Mouse (Mus musculus) hematopoietic multipotent progenitor cell, adult 10-12 weeks (in vitro differentiated cells): ENCODE data around the gene Hoxb4. TPM values are rescaled to one million over a fixed set of nuclear protein-coding genes. Genes with fewer than 3 reads are reported as not detected.

ENCODE experiments used
- polyA plus RNA-seq: library from polyadenylated mRNA; stranded (reverse); fragments of >175 nt; gene quantifications from 2 replicates; pipeline ENCODE4 v1.2.3, GENCODE M21; 2012; ENCODE audit warnings: low replicate concordance

Gene Hoxb4
- polyA plus RNA-seq: 4.6 and 20.1 TPM in 2 replicates

DNA sequence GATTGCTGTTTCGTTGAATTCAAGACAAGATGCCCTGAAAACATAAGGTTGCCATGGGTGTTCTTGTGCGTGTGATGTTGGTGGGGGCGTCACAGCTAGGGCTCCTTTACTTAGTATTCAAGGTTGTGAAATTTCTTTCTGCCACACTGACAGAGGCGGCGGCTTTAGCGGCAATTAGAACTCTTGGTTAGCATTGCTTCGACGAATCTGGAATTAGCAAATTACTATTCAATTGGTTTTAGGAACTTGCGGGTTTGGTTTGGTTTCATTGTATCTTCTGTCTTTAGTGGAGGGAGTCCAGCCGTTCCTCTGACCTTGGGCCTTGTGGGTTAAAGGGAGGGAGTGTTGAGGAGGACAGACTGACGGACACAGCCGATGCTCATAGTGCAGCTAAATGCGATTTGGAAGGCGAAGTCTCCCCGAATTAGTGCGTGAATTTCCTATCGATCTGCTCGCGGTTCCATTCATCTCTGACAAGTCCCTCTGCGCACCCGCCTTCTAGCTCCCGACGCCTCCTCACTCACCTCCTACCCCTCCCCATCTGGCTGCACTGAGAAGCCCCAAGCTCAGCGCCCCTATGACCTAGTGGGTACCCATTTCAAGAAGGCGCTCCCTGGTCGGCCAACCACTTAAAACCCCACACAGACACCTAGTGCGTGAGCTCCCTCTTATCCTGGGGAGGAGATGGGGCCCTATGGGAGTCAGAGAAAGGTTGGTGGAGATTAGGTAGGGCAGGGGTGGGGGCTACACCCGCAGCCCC, at the start of gene Hoxb4:
Gene Hoxb4, plus strand, starts transcription at position 660 of the 760 bp plus-strand sequence.

DNA sequence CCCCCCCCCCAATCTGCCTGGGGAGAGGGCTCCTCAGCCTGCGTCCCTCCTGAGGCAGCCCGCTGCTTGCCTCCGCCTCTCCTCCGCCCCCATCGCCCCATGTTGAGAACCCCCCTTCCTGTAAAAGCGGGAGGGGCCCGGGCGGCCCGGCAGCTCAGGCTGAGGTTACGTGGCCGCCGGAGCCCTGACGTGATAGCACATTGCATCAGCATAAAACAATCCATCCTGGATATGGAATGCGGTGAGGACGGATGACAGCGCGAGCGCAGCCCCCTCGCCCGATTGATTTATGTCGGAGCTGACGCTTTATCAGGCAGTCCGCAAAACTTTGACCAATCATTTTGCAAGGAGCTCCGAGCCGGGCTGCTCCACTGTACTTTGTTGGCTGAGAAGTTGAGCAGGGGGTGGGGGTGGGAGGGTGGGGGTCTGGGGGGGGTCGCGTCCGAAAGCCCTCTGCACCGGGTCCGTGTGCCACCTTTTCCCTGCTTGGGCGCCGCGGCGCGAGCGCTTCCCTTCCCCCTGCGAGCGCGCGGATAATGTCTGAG, 47.0 kb upstream of the Hoxb4 start, which contains the start of gene Hoxb9:
Gene Hoxb9, plus strand, starts transcription at position 462 of the 545 bp plus-strand sequence.

DNA sequence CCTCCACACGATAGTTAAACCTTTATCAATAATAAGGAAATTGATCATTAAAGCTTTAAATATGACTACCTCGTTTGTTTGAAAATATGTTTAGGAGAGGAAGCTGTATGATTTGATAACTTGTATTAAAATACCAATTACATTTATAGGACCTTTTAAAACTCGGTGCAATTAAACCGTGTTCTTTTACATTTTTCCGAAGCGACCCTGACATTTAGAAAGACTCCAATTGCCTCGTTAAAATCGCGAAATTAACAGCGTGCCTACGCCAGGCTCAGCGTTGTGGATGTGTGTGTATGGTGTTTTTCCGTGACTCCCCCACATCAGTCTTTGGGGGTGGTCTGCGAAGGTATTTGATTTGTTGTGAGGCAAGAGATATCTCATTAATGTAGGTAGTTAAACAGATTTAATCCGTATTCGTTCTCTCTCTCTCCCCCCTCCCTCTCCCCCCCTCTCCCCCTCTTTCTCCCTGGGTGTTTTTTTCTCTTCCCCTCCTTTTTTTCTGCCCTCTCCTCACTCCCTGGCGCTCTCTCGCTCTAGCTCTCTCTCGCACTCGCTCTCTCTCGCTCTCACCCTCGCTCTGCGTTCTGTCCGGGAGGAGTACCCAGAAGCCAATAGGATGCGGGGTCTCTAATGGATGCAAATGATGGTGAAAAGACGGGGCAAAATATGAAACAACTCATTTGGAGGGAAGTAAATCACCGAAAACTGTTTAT, 36.1 kb upstream of the Hoxb4 start, which contains the start of gene Hoxb8:
Gene Hoxb8, plus strand, starts transcription at position 51 of the 716 bp plus-strand sequence.

DNA sequence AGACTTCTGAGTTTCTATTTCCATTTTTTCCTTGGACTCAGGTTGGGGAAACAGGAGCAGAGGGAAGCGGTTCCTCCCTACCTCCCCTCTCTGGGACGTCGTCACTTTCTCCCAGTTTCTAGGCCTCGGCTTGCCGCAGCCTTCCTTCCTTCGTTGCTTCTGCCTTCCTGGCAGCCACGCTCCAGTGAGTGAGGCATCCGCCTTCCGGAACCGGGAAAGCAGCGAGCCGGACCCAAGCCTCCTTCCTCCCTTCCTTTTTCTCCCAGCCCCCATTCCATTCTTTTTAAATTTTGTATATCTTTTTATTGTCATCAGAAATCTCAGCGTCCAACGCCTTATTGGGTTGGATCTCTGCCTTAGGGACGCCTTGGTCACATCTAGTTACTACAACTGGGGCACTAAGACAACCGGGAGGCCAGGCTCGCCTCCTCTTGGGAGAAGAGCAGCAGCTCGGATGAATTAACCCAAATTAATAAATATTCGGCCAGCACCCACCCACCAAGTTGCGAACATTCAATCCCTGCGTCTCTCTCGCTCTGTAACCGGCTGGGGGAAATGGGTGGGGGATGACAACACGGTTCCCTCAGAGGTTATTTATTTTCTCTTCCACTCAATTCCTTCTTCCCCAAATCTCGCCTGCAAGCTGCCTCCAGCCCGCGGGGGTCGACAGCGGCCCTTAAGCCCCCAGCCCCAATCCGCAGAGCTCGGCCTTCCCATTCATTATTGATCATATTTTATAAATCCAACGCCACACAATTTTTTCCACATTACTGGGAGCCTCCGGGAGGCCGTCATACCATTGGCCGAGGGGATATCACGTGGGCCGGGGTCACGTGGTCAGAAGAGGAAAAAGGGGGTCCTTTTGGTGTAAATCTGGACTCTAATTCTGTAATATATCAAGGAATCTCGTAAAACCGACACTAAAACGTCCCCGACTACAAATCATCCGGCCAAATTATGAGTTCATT, 32.0 kb upstream of the Hoxb4 start, which contains the start of gene Hoxb7:
Gene Hoxb7, plus strand, starts transcription at position 853 of the 968 bp plus-strand sequence.

DNA sequence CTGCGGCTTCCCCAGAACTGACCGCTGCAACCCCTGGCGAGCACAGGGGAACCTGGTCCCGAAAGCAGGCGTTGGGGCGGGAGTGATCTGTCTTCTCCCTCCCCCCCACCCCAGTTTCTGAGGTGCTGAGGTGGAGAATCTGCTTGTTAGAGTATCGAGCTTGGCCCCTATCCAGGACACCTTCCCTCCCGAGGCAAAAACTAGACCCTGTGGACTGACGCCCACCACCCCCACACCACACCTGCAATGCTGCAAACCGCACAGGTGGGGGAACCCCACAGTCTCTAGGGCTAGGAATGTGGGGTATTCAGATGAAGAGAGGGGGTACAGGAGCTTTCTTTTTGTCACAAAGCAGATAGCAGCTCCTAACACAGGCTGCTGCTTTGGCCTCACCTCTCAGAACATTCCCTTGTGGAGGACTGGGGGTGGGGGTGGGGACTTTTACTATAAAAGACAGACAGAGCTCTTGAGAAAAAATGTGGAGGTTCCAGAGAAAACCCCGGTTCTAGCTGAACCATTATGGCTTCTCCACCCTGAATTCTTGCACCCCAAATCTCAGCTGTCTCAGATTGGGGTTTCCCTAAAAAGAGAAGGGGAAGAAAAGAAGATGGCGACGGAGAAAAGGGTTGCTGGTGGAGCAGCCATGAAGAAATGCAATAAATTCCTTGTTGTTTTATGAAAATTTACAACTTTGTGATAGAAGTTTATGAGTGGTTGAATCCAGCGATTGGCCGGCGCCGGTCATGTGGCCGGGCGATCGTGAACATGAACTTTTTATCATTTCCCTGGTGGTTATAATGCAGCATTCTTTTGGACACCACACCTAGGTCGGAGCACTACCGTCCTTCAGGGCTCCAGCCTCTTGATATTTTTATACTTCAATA, 26.1 kb upstream of the Hoxb4 start, which contains the start of gene Hoxb6:
Gene Hoxb6, plus strand, starts transcription at position 796 of the 884 bp plus-strand sequence.

DNA sequence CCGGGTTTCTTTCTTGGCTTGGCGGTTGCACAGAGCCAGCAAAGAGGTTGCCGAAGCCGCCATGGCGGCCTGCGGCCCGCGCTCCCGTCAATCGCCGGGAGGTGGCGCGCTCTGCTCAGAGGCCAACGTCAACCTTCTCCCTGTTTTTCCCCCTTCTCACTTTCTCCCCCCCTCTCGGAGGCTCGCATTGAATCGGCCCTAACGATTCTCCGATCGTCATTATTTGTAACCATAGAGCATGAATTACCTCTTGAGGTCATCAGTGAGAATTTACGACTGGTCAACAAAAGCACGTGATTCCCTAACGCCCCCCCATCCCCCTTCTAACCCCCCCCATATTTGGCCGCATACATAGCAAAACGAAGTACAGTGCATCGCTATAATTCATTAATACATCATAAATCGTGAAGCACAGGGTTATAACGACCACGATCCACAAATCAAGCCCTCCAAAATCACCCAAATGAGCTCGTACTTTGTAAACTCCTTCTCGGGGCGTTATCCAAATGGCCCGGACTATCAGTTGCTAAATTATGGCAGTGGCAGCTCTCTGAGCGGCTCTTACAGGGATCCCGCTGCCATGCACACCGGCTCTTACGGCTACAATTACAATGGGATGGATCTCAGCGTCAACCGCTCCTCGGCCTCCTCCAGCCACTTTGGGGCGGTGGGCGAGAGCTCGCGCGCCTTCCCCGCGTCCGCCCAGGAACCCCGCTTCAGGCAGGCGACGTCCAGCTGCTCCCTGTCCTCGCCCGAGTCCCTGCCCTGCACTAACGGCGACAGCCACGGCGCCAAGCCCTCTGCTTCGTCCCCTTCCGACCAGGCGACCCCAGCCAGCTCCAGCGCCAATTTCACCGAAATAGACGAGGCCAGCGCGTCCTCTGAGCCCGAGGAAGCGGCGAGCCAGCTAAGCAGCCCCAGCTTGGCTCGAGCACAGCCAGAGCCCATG, 14.6 kb upstream of the Hoxb4 start, which contains the start of gene Hoxb5:
Gene Hoxb5, plus strand, starts transcription at position 186 of the 949 bp plus-strand sequence.

DNA sequence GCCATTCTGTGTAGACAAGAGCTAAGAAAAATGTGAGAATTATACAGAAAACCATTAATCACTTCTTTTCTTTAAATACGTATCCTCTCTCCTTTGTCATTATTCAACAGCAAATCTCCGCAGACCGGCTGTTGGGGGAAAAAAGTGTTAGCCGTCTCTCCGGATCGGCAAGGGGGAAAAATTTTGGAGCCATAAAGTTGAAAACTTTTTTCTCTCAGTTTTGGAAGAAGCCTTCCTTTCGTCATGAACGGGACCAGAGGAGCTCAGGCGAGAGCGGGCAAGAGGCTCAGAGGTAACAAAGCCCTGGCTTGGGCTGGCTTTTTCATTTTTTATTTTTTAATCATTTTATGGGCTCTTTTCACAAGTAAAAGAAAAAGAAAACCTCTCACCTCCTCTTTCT, 5.1 kb downstream of the Hoxb4 start, which contains the start of gene Hoxb3:
Gene Hoxb3, plus strand, starts transcription at position 173 of the 400 bp plus-strand sequence.

DNA sequence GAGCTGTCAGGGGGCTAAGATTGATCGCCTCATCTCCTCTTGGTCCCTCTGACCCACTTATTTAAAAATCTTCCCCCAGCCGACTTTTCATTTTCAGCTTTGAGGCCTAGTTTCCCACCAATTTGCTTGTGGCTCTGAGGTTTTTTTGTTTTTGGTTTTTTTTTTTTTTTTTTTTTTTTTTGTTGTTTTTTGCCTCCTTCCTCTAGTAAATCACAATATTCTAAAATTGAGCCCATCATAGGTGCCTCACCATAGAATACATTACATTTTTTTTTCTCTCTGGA, 32.2 kb downstream of the Hoxb4 start, which contains the start of gene Hoxb2:
Gene Hoxb2, plus strand, starts transcription at position 185 of the 284 bp plus-strand sequence.

DNA sequence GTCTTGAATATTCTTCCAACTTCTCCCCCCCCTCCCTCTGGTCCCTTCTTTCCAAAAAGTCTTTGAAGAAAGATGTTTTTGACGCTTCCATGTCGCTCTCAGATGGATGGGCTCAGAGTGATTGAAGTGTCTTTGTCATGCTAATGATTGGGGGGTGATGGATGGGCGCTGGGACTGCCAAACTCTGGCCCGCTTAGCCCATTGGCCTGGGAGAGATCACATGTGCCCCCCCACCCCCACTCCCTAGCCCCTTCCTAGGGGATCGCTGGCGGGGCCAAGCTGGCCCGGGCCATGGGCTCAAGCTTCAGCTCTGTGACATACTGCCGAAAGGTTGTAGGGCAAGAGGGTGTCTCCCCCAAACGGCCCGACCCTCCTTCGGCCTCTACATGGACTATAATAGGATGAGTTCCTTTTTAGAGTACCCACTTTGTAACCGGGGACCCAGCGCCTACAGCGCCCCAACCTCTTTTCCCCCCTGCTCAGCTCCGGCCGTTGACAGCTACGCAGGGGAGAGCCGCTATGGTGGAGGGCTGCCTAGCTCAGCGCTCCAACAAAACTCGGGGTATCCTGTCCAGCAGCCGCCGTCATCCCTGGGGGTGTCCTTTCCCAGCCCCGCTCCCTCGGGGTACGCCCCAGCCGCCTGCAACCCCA, 47.5 kb downstream of the Hoxb4 start, which contains the start of gene Hoxb1:
Gene Hoxb1, plus strand, starts transcription at position 312 of the 651 bp plus-strand sequence.

Other genes with a start within 250 kb of the Hoxb4 start
- gene Atp5g1, start 242.6 kb upstream of the Hoxb4 start, polyA plus RNA-seq: 14.0 and 158 TPM in 2 replicates
- not detected in 2 replicates for gene Calcoco2, start 206.3 kb upstream of the Hoxb4 start, polyA plus RNA-seq
- not detected in 2 replicates for gene Ttll6, start 184.5 kb upstream of the Hoxb4 start, polyA plus RNA-seq
- gene Hoxb13, start 124.0 kb upstream of the Hoxb4 start, polyA plus RNA-seq: not detected in 2 replicates
- gene Hoxb9, start 46.8 kb upstream of the Hoxb4 start, polyA plus RNA-seq: not detected in 2 replicates
- gene Hoxb8, start 36.4 kb upstream of the Hoxb4 start, polyA plus RNA-seq: 0.19 TPM in 1 of 2 replicates, not detected in the other
- gene Hoxb7, start 31.6 kb upstream of the Hoxb4 start, polyA plus RNA-seq: 0.24 TPM in 1 of 2 replicates, not detected in the other
- gene Hoxb6, start 25.8 kb upstream of the Hoxb4 start, polyA plus RNA-seq: 0.17 and 0.78 TPM in 2 replicates
- gene Hoxb5, start 14.9 kb upstream of the Hoxb4 start, polyA plus RNA-seq: 0.08 and 0.52 TPM in 2 replicates
- 2.5 and 11.9 TPM in 2 replicates for gene Hoxb3, start 5.1 kb downstream of the Hoxb4 start, polyA plus RNA-seq
- 0.09 TPM in 1 of 2 replicates, not detected in the other for gene Hoxb2, start 32.3 kb downstream of the Hoxb4 start, polyA plus RNA-seq
- not detected in 2 replicates for gene Hoxb1, start 47.5 kb downstream of the Hoxb4 start, polyA plus RNA-seq
- 9.5 and 10.6 TPM in 2 replicates for gene Skap1, start 146.3 kb downstream of the Hoxb4 start, polyA plus RNA-seq